Mouse (Mus musculus) MEL (cell line): ENCODE results near the gene Daam1. TPM values are rescaled to one million over a fixed set of nuclear protein-coding genes. Genes with fewer than 3 reads are reported as not detected.

Source experiments
- DNase-seq: peaks from one replicate; pipeline ENCODE4 v3.0.0; 2011; ENCODE audit warnings: low read depth, low spot score
- H3K27ac ChIP-seq: 2 replicates; pipeline ENCODE4 v1.5.1; 2012; ENCODE audit warnings: low read depth, mild to moderate bottlenecking, control low read depth, low read length, moderate library complexity; ENCODE audit not compliant: control insufficient read depth
- H3K27me3 ChIP-seq, 2 experiments: fragments of 150-350 bp in 1 of 2; sonication (generic) in 1 of 2; 2 replicates each; pipeline ENCODE4 v1.6.1; 2012; ENCODE audit warnings: low read length in 2 of 2, mild to moderate bottlenecking in 2 of 2, improper control_type of control experiment in 1 of 2, moderate library complexity in 1 of 2; ENCODE audit not compliant: insufficient read depth in 2 of 2, control insufficient read depth in 1 of 2
- H3K36me3 ChIP-seq, 2 experiments: 2 replicates each; pipeline ENCODE4 v1.6.1; 2012 to 2014; ENCODE audit warnings: low read length in 2 of 2, improper control_type of control experiment in 1 of 2, inconsistent platforms in 1 of 2, mild to moderate bottlenecking in 1 of 2; ENCODE audit not compliant: insufficient read depth in 2 of 2, control insufficient read depth in 1 of 2
- H3K4me1 ChIP-seq, 2 experiments: fragments of 150-350 bp in 1 of 2; sonication (generic) in 1 of 2; 2 replicates each; pipeline ENCODE4 v1.6.1; 2012; ENCODE audit warnings: low read length in 2 of 2, improper control_type of control experiment in 1 of 2, mild to moderate bottlenecking in 1 of 2; ENCODE audit not compliant: insufficient read depth in 2 of 2, control insufficient read depth in 1 of 2
- H3K4me3 ChIP-seq, 2 experiments: fragments of 150-350 bp in 1 of 2; sonication (generic) in 1 of 2; 2 replicates each; pipeline ENCODE4 v1.5.1; 2012; ENCODE audit warnings: low read depth in 2 of 2, low read length in 2 of 2, mild to moderate bottlenecking in 2 of 2, moderate library complexity in 2 of 2, control low read depth in 1 of 2, improper control_type of control experiment in 1 of 2; ENCODE audit not compliant: control insufficient read depth in 1 of 2, insufficient read depth in 1 of 2
- H3K79me2 ChIP-seq: 2 replicates; pipeline ENCODE4 v1.6.1; 2012; ENCODE audit warnings: mild to moderate bottlenecking, low read length, moderate library complexity; ENCODE audit not compliant: control insufficient read depth, poor library complexity, insufficient read depth
- H3K9ac ChIP-seq: 2 replicates; pipeline ENCODE4 v1.6.1; 2012; ENCODE audit warnings: low read depth, mild to moderate bottlenecking, control low read depth, low read length, moderate library complexity; ENCODE audit not compliant: control insufficient read depth, poor library complexity, severe bottlenecking
- H3K9me3 ChIP-seq: fragments of 150-350 bp; sonication (generic); replicated peaks from 2 replicates; pipeline ENCODE4 v1.6.1; 2012; ENCODE audit warnings: mild to moderate bottlenecking, low read length, improper control_type of control experiment, moderate library complexity; ENCODE audit not compliant: insufficient read depth
- BHLHE40 ChIP-seq: IDR thresholded peaks from 2 replicates; pipeline ENCODE4 v1.6.1; 2012; ENCODE audit warnings: low read depth, mild to moderate bottlenecking, inconsistent platforms, low read length, improper control_type of control experiment, borderline replicate concordance
- CHD1 ChIP-seq: IDR thresholded peaks from 2 replicates; pipeline ENCODE4 v1.6.1; 2012; ENCODE audit warnings: low read depth, mild to moderate bottlenecking, inconsistent platforms, low read length, improper control_type of control experiment
- E2F4 ChIP-seq: IDR thresholded peaks from 2 replicates; pipeline ENCODE4 v1.6.1; 2011; ENCODE audit warnings: low read depth, low read length, improper control_type of control experiment, borderline replicate concordance
- ELF1 ChIP-seq: IDR thresholded peaks from 2 replicates; pipeline ENCODE4 v1.6.1; 2014; ENCODE audit warnings: low read depth, mild to moderate bottlenecking, inconsistent platforms, low read length, improper control_type of control experiment, moderate library complexity
- JUND ChIP-seq: IDR thresholded peaks from 2 replicates; pipeline ENCODE4 v1.6.1; 2011; ENCODE audit warnings: low read depth, mild to moderate bottlenecking, improper control_type of control experiment, low read length
- MAX ChIP-seq: IDR thresholded peaks from 2 replicates; pipeline ENCODE4 v1.6.1; 2011; ENCODE audit warnings: low read length, improper control_type of control experiment
- MEF2A ChIP-seq: IDR thresholded peaks from 2 replicates; pipeline ENCODE4 v1.6.1; 2014; ENCODE audit warnings: low read depth, mild to moderate bottlenecking, inconsistent platforms, low read length, improper control_type of control experiment; ENCODE audit not compliant: poor library complexity, insufficient replicate concordance, severe bottlenecking; ENCODE audit errors: extremely low read depth
- MXI1 ChIP-seq: IDR thresholded peaks from 2 replicates; pipeline ENCODE4 v1.6.1; 2011; ENCODE audit warnings: mild to moderate bottlenecking, low read depth, low read length, improper control_type of control experiment
- MYC ChIP-seq: IDR thresholded peaks from 2 replicates; pipeline ENCODE4 v1.6.1; 2011; ENCODE audit warnings: low read depth, mild to moderate bottlenecking, low read length, improper control_type of control experiment, moderate library complexity
- NRF1 ChIP-seq: IDR thresholded peaks from 2 replicates; pipeline ENCODE4 v1.6.1; 2014; ENCODE audit warnings: low read depth, mild to moderate bottlenecking, inconsistent platforms, low read length, improper control_type of control experiment, moderate library complexity; ENCODE audit not compliant: poor library complexity, insufficient read depth, severe bottlenecking
- POLR2A ChIP-seq, 2 experiments: IDR thresholded peaks; 2 replicates each; pipeline ENCODE4 v1.6.1; 2011 to 2012; ENCODE audit warnings: low read length in 2 of 2, mild to moderate bottlenecking in 2 of 2, control low read depth in 1 of 2, improper control_type of control experiment in 1 of 2, low read depth in 1 of 2, moderate library complexity in 1 of 2; ENCODE audit not compliant: control insufficient read depth in 1 of 2, insufficient read depth in 1 of 2, poor library complexity in 1 of 2
- RAD21 ChIP-seq: IDR thresholded peaks from 2 replicates; pipeline ENCODE4 v1.6.1; 2011; ENCODE audit warnings: mild to moderate bottlenecking, low read depth, low read length, improper control_type of control experiment
- RCOR1 ChIP-seq: IDR thresholded peaks from 2 replicates; pipeline ENCODE4 v1.6.1; 2012; ENCODE audit warnings: low read depth, mild to moderate bottlenecking, inconsistent platforms, low read length, improper control_type of control experiment
- TCF12 ChIP-seq: IDR thresholded peaks from 2 replicates; pipeline ENCODE4 v1.6.1; 2014; ENCODE audit warnings: low read depth, mild to moderate bottlenecking, inconsistent platforms, low read length, improper control_type of control experiment, moderate library complexity
- USF1 ChIP-seq: IDR thresholded peaks from 2 replicates; pipeline ENCODE4 v1.6.1; 2014; ENCODE audit warnings: low read depth, mild to moderate bottlenecking, inconsistent platforms, low read length, improper control_type of control experiment, moderate library complexity
- ZMIZ1 ChIP-seq: IDR thresholded peaks from 2 replicates; pipeline ENCODE4 v1.6.1; 2012; ENCODE audit warnings: low read depth, mild to moderate bottlenecking, inconsistent platforms, low read length, improper control_type of control experiment, moderate library complexity
- ZNF384 ChIP-seq: IDR thresholded peaks from 2 replicates; pipeline ENCODE4 v1.6.1; 2012; ENCODE audit warnings: low read depth, mild to moderate bottlenecking, inconsistent platforms, low read length, improper control_type of control experiment
- polyA plus RNA-seq, 2 experiments: library from polyadenylated mRNA; stranded (reverse) in 1 of 2; unstranded in 1 of 2; fragments of >175 nt in 1 of 2; fragments of >200 nt in 1 of 2; gene quantifications; 2 replicates each; pipeline versions ENCODE4 v1.2.1 to v1.2.4; 2012; ENCODE audit warnings: low replicate concordance in 2 of 2, low read depth in 1 of 2; ENCODE audit not compliant: insufficient read length in 2 of 2, insufficient read depth in 1 of 2, missing spikeins in 1 of 2
- total RNA-seq: library from RNA; depleted of rRNA; stranded (reverse); fragments of 300-350 nt; gene quantifications from 2 replicates; pipeline ENCODE4 v1.2.3, GENCODE M21; 2012

Daam1 gene
- total and polyA plus RNA-seq, 3 experiments, result 9.2 to 12.0 TPM; not detected in 1

- H3K36me3 ChIP-seq, result peaks cover 0 to 27% of the 10 kb centered on the region in 2 experiments; a peak in 2 of 4 replicates
- H3K27ac ChIP-seq, result no peak overlapping the region
- no peak for TF ChIP-seq ZNF384
- no peak for TF ChIP-seq USF1
- TF ChIP-seq CHD1, result no peak
- no peak for TF ChIP-seq ZMIZ1
- no peak for TF ChIP-seq MAX
- H3K4me1 ChIP-seq, result peaks cover 18 to 32% of the 10 kb centered on the region in 2 experiments
- H3K79me2 ChIP-seq, result no peaks in the 10 kb centered on the region
- H3K9me3 ChIP-seq, result no peaks in the 10 kb centered on the region
- H3K27me3 ChIP-seq, result no peaks in the 10 kb centered on the region
- no peak for DNase-seq
- no peak overlapping the region for H3K9ac ChIP-seq
- no peak overlapping the region for H3K4me3 ChIP-seq
Measured at GRCm38 (mm10) chr12:71883066-71883711, 52.3 kb downstream of the Daam1 start.

GRCm38 (mm10) chr12:71885170-71885574 is 54.3 kb downstream of the Daam1 start:
- H3K9ac ChIP-seq, result no peak overlapping the region
- no peak overlapping the region for H3K4me3 ChIP-seq
- no peak for TF ChIP-seq MYC
- TF ChIP-seq NRF1, result no peak
- TF ChIP-seq POLR2A (IDR thresholded peaks at IDR 0.05; ENCODE audit: control insufficient read depth in 1 of 2, insufficient read depth in 1 of 2, low read depth in 1 of 2, low read length in 2 of 2, poor library complexity in 1 of 2), result no peak
- no peak for TF ChIP-seq RCOR1
- TF ChIP-seq E2F4, result no peak
- TF ChIP-seq RAD21, result no peak
- TF ChIP-seq TCF12, result no peak
- no peak for TF ChIP-seq ELF1
- TF ChIP-seq JUND, result no peak
- no peak for TF ChIP-seq BHLHE40
- TF ChIP-seq MXI1, result no peak
- no peak for TF ChIP-seq MEF2A
- H3K79me2 ChIP-seq, result peaks cover 3% of the 10 kb centered on the region; the same call in 1 of the 2 replicates
- no peak overlapping the region for H3K27ac ChIP-seq
- DNase-seq, result no peak
- no peaks in the 10 kb centered on the region for H3K9me3 ChIP-seq
- peaks cover 0 to 31% of the 10 kb centered on the region in 2 experiments; a peak in 3 of 4 replicates for H3K36me3 ChIP-seq
- H3K4me1 ChIP-seq, result peaks cover 23 to 48% of the 10 kb centered on the region in 2 experiments
- no peaks in the 10 kb centered on the region for H3K27me3 ChIP-seq
